Mouse (Mus musculus) hindbrain, postnatal 0 days (tissue): ENCODE results near the gene Tmem231. TPM values are rescaled to one million over a fixed set of nuclear protein-coding genes. Genes with fewer than 3 reads are reported as not detected.

Source experiments
- ATAC-seq: fragments of 200-750 bp; cut with Nextera tagmentation; 2 replicates; pipeline ENCODE4 v1.8.0; 2017; ENCODE audit warnings: mild to moderate bottlenecking, moderate TSS enrichment, moderate library complexity
- DNase-seq: peaks from one replicate; pipeline ENCODE4 v3.0.0-alpha.2; 2015; ENCODE audit warnings: low spot score
- H3K27ac ChIP-seq: fragments of 300-500 bp; sonication (generic); 2 replicates; pipeline ENCODE4 v1.5.1; 2014; ENCODE audit warnings: mild to moderate bottlenecking
- H3K27me3 ChIP-seq: fragments of 300-500 bp; sonication (generic); 2 replicates; pipeline ENCODE4 v1.6.1; 2014; ENCODE audit warnings: low read length, mixed read lengths; ENCODE audit not compliant: insufficient read depth
- H3K36me3 ChIP-seq: fragments of 300-500 bp; sonication (generic); 2 replicates; pipeline ENCODE4 v1.6.1; 2014; ENCODE audit warnings: low read length, mixed read lengths; ENCODE audit not compliant: insufficient read depth
- H3K4me1 ChIP-seq: fragments of 300-500 bp; sonication (generic); 2 replicates; pipeline ENCODE4 v1.6.1; 2014; ENCODE audit warnings: antibody characterized with exemption, low read length, mixed read lengths; ENCODE audit not compliant: insufficient read depth
- H3K4me2 ChIP-seq: fragments of 300-500 bp; sonication (generic); 2 replicates; pipeline ENCODE4 v1.6.1; 2014; ENCODE audit warnings: low read depth, mild to moderate bottlenecking, low read length, moderate library complexity, mixed read lengths
- H3K4me3 ChIP-seq: fragments of 300-500 bp; sonication (generic); 2 replicates; pipeline ENCODE4 v1.5.1; 2014; ENCODE audit warnings: low read length
- H3K9ac ChIP-seq: fragments of 300-500 bp; sonication (generic); replicated peaks from 2 replicates; pipeline ENCODE4 v1.6.1; 2014; ENCODE audit warnings: mild to moderate bottlenecking, low read length, moderate library complexity, mixed read lengths
- H3K9me3 ChIP-seq: fragments of 300-500 bp; sonication (generic); 2 replicates; pipeline ENCODE4 v1.6.1; 2016; ENCODE audit warnings: low read length, mixed read lengths
- CTCF ChIP-seq: IDR thresholded peaks from 2 replicates; pipeline ENCODE4 v1.5.1; 2016; ENCODE audit warnings: antibody characterized with exemption, control low read depth, low read depth
- WGBS: fragments of 180-500 bp; shearing (Covaris S2); extraction: QIAGEN DNeasy Blood & Tissue Kit; methylation state at CpG from one replicate; pipeline ENCODE4 v1.1.7; 2014; 5-methylcytosine and 5-hydroxymethylcytosine counted together
- polyA plus RNA-seq: library from polyadenylated mRNA; unstranded; fragments of >200 nt; fragmentation: Nextera tagmentation; extraction: Ambion mirVana; gene quantifications from 2 replicates; pipeline ENCODE4 v1.2.1, GENCODE M21; 2015
- total RNA-seq: library from RNA; depleted of rRNA; stranded (reverse); fragments of >200 nt; gene quantifications from 2 replicates; pipeline ENCODE4 v1.2.3, GENCODE M21; 2014

The Tmem231 gene
- total and polyA plus RNA-seq, 2 experiments from 2014 or later: 14.4 to 15.5 TPM

DNA sequence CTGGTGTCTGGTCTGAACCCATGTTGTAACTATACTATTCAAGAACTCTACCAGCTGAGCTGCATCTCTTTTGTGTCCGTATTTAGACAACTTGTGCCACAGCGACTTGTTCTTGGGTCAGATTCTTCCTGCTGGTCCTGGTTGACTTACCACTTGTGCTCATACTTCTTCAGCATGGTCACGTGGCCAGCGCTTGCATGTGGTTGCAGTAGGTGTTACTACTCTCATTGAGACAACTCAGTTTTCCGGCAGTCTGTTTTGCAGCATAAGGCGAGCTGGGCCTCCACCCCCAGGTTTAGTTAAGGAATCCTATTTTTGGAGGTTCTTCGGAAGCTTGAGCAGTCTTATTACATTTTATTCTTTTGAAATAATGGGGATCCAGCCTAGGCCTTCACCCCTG is 17.6 kb upstream of the Tmem231 start:
- Histone ChIP-seq H3K9me3 (no peaks in the 10 kb centered on the region), H3K27ac (no peak overlapping the region), H3K4me3 (no peak overlapping the region), H3K4me2 (no peak overlapping the region), H3K9ac (no peak overlapping the region), H3K4me1 (no peaks in the 10 kb centered on the region), H3K27me3 (no peaks in the 10 kb centered on the region), H3K36me3 (peaks cover 34% of the 10 kb centered on the region)
- DNase-seq (no peak), ATAC-seq (no peak)
- WGBS: 96% methylated on average over 7 of the region's 7 CpGs
- no peak for TF ChIP-seq CTCF

DNA sequence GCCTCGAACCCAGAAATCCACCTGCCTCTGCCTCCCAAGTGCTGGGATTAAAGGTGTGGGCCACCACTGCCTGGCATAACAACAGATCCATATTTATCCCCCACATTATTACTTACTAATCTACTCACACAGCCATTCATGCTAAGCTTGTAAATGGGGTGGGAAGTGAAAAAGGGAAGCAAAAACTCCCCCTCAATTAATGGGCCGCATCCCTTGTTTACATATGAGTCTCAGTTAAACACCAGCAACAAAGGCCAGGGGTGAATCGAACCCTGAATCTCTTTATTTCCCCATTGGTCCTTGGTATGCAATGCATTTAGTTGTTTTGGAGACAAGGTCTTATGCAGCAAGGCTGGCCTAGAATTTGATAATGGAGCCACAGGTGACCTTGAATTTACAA is 17.2 kb upstream of the Tmem231 start:
- Histone ChIP-seq H3K9me3 (no peaks in the 10 kb centered on the region), H3K4me2 (no peak overlapping the region), H3K9ac (no peak overlapping the region), H3K27ac (no peak overlapping the region), H3K36me3 (peaks cover 35% of the 10 kb centered on the region), H3K4me3 (no peak overlapping the region), H3K4me1 (no peaks in the 10 kb centered on the region), H3K27me3 (no peaks in the 10 kb centered on the region)
- WGBS: 88% methylated on average over 3 of the region's 3 CpGs
- DNase-seq (no peak), ATAC-seq (no peak)
- no peak for TF ChIP-seq CTCF

DNA sequence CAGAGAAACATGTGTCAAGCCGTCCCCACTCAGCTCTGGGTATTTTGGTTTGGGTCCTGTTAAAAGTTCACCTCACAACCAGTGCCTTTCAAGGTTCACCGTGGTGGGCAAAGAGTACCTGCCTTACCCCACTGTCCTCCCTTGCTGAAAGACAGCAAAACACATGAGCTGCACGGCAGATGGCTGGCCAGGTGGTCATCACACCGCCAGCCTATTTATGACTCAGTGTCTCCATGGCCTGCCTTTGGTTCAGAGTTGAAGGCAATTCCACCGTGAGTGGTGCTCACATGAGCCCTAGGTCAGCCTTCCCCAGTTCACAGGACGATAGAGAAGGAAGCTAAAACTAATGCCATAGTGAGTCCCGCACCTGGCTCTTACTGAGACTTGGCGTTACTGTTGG is 14.3 kb upstream of the Tmem231 start:
- H3K36me3 ChIP-seq: peaks cover 42% of the 10 kb centered on the region
- no peaks in the 10 kb centered on the region for H3K4me1 ChIP-seq
- TF ChIP-seq CTCF: no peak
- no peak overlapping the region for H3K9ac ChIP-seq
- 94% methylated on average over 8 of the region's 8 CpGs for WGBS
- ATAC-seq (no peak), DNase-seq (no peak)
- no peak overlapping the region for H3K4me2 ChIP-seq
- H3K27ac ChIP-seq: no peak overlapping the region
- no peak overlapping the region for H3K4me3 ChIP-seq
- no peaks in the 10 kb centered on the region for H3K9me3 ChIP-seq
- H3K27me3 ChIP-seq: no peaks in the 10 kb centered on the region

DNA sequence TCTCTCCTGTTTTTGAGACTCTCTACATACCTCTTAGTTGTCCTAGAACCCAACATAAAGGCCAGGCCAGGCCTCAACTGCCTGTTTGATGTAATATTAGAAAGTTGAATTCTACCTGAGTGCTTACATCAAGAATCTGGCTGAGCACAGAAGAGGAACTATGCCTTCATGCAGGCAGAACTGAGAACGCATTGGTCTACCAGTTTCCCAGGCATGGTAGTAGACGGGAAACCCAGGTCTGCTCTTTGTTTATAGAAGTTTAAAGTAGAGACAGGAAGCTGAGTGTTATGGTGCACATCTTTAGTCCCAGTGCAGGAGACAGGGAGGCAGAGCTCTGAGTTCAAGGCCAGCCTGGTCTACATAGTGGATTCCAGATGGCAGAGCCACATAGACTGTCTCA is 13.5 kb upstream of the Tmem231 start:
- no peaks in the 10 kb centered on the region for H3K27me3 ChIP-seq
- DNase-seq (no peak), ATAC-seq (no peak)
- H3K4me1 ChIP-seq: 0 out of 2 replicates have a peak, but pooled peaks cover under 1% of the 10 kb centered on the region
- H3K4me3 ChIP-seq: no peak overlapping the region
- no peak overlapping the region for H3K4me2 ChIP-seq
- 88% methylated on average over 2 of the region's 2 CpGs for WGBS
- no peak overlapping the region for H3K27ac ChIP-seq
- no peak for TF ChIP-seq CTCF
- H3K9me3 ChIP-seq: no peaks in the 10 kb centered on the region
- peaks cover 45% of the 10 kb centered on the region for H3K36me3 ChIP-seq
- H3K9ac ChIP-seq: no peak overlapping the region

DNA sequence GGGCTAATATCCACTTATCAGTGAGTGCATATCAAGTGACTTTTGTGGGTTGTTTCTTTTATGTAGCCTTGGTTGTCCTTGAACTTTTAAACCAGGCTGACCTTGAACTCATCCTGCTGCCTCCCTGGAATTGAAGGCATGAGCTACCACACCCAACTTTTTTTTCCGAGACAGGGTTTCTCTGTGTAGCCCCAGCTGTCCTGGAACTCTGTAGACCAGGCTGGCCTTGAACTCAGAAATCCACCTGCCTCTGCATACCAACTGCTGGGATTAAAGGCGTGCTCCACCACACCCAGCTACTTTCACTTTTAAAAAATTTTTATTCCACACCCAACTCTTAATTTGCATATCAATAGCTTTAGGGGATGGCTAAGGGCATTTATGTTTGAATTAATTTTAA is 9.9 kb upstream of the Tmem231 start:
- Histone ChIP-seq H3K9ac (no peak overlapping the region), H3K27ac (no peak overlapping the region), H3K27me3 (no peaks in the 10 kb centered on the region), H3K4me3 (no peak overlapping the region), H3K4me2 (no peak overlapping the region), H3K9me3 (no peaks in the 10 kb centered on the region), H3K4me1 (peaks cover 16% of the 10 kb centered on the region; the same call in 1 of the 2 replicates), H3K36me3 (peaks cover 38% of the 10 kb centered on the region)
- DNase-seq: no peak
- TF ChIP-seq CTCF: no peak
- 90% methylated on average over 2 of the region's 2 CpGs for WGBS
- ATAC-seq: no peak

DNA sequence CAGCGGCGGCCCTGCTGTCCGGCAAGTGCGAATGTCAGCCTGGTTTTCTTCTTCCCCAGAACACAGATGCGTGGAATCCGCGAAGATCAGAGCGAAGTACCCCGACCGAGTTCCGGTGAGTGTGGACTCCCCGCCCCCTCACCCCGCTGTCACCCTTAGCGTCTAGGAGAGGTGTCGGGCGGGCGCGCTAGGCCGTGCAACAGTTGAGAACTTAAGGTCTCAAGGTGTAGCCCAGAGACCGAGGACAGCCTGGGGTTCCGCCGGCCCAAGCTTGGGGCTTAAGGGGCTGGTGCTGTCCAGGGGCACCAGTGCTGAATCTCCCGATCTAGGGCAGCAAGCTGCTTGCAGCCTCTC is 7.4 kb upstream of the Tmem231 start:
- TF ChIP-seq CTCF: no peak
- Histone ChIP-seq H3K27ac (peak overlapping the region; percentile 81), H3K9ac (peak overlapping the region; percentile 81), H3K4me2 (peak overlapping the region; percentile 96), H3K27me3 (no peaks in the 10 kb centered on the region), H3K9me3 (no peaks in the 10 kb centered on the region), H3K36me3 (peaks cover 21% of the 10 kb centered on the region; the same call in 1 of the 2 replicates), H3K4me1 (peaks cover 16% of the 10 kb centered on the region; the same call in 1 of the 2 replicates), H3K4me3 (peak overlapping the region; percentile 70)
- 1% methylated on average over 23 of the region's 23 CpGs for WGBS
- peak; percentile 40 for DNase-seq
- ATAC-seq: peak; percentile 36; the same call in 1 of the 2 replicates

DNA sequence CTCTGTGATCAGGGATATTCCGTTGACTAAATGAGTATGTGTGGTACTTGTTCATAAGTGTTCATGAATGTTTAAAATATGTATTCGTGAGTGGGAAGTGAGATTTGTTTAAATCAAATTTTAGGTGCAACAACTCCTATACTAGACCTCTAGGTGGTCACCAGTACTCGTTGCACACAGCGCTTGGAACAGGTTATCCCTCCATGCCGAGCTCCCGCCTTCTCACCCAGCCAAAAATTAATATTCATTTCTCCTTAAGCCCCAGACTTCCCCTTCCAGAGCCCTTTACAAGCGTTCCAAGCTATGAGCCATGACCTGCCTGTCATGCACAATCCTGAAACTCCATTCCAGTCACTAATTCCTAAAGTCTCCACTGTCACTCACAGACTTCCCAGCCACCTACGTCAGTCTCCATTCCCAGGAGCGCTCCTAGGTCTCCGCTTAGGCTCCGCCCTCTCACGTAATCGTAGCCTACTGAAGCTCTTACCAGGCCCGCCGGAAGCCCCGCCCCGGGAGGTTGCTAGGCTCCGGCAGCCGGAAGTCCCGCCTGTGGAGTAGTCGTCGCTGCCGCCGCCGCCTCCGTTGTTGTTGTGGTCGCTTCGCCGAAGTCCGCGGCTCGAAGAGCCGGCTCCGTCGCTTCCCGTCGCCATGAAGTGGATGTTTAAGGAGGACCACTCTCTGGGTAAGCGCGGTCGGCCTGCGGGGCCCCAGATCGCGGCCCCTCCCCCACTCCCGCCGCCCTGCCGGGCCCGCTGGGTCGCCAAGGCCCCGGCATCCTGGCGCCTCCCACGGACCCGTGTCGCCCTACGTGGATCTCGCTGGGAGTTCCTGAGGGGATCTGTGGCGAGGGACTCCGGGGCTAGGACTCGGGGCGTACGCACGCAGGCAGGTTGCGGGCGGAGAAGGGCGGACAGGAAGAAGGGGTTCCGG is 6.8 kb upstream of the Tmem231 start, which contains the start of gene Gabarapl2:
TSS of gene Gabarapl2 (plus strand) at position 533 of the 930 bp plus-strand sequence.
- peak; percentile 99 for ATAC-seq
- no peaks in the 10 kb centered on the region for H3K27me3 ChIP-seq
- DNase-seq: peak; percentile 99
- peaks cover 20% of the 10 kb centered on the region; the same call in 1 of the 2 replicates for H3K36me3 ChIP-seq
- H3K9ac ChIP-seq: peak within 1 kb of the TSS; percentile 81
- peak within 1 kb of the TSS; percentile 96 for H3K4me2 ChIP-seq
- H3K4me1 ChIP-seq: peaks cover 16% of the 10 kb centered on the region; the same call in 1 of the 2 replicates
- no peak for TF ChIP-seq CTCF
- under 1% methylated on average over 63 of the region's 65 CpGs for whole genome bisulfite sequencing
- H3K9me3 ChIP-seq: no peaks in the 10 kb centered on the region
- H3K4me3 ChIP-seq: peak within 1 kb of the TSS; percentile 70
- H3K27ac ChIP-seq: peak within 1 kb of the TSS; percentile 81
